Mouse (Mus musculus) heart, adult 2 months (tissue): ENCODE data around the gene Zfp963.

Experiments
- CTCF ChIP-seq: fragments of 200-600 bp; IDR thresholded peaks from 2 replicates; pipeline ENCODE4 v1.8.1; 2022; ENCODE audit warnings: antibody characterized with exemption, mild to moderate bottlenecking, moderate library complexity
- EP300 ChIP-seq: fragments of 200-500 bp; IDR thresholded peaks from 2 replicates; pipeline ENCODE4 v1.6.1; 2011; ENCODE audit warnings: low read depth, low read length, control low read depth; ENCODE audit not compliant: insufficient read depth
- POLR2A ChIP-seq: fragments of 200-500 bp; IDR thresholded peaks from 2 replicates; pipeline ENCODE4 v1.6.1; 2011; ENCODE audit warnings: mild to moderate bottlenecking, low read depth, low read length, control low read depth; ENCODE audit not compliant: insufficient read depth

- TF ChIP-seq CTCF: peak; percentile 25
- peak; percentile 91 for TF ChIP-seq POLR2A
- TF ChIP-seq EP300: peak; percentile 66
Observed at GRCm38 (mm10) chr8:69790773-69791367, 41.1 kb upstream of the Zfp963 start, which contains the start of the genes Atp13a1 and Zfp866.
